Mouse (Mus musculus) heart, adult 2 months (tissue): Measurements from ENCODE around the gene Trim71.

Source experiments
- CTCF ChIP-seq: fragments of 200-600 bp; IDR thresholded peaks from 2 replicates; pipeline ENCODE4 v1.8.1; 2022; ENCODE audit warnings: antibody characterized with exemption, mild to moderate bottlenecking, moderate library complexity
- EP300 ChIP-seq: fragments of 200-500 bp; IDR thresholded peaks from 2 replicates; pipeline ENCODE4 v1.6.1; 2011; ENCODE audit warnings: low read depth, low read length, control low read depth; ENCODE audit not compliant: insufficient read depth
- POLR2A ChIP-seq: fragments of 200-500 bp; IDR thresholded peaks from 2 replicates; pipeline ENCODE4 v1.6.1; 2011; ENCODE audit warnings: mild to moderate bottlenecking, low read depth, low read length, control low read depth; ENCODE audit not compliant: insufficient read depth

DNA sequence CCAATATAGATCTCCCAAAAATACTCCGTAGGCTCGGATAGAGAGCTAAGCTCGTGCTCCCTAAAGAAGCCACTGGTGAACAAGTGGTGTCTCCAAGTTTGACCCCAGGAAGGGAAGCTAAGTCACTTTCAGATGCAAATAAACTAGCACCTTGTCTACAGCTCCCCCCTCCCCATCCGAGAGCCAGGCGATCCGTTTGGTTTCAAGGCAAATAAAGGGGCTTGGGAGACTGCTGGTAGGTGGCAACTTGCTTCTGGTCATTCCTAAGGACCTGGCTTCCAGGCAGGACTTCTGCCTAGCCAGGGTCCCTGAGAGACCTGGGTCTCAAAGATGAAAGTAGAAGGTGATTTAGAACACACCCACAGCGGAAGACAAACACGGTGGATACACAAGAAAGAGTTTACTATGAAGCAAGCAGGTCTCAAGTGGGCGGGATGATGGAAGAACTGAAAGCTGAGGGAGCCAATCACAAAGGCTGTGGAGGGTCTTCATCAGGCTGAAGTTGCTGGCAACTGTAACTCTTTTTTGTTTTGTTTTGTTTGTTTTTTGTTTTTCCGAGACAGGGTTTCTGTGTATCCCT is 7.8 kb downstream of the Trim71 start:
- no peak for TF ChIP-seq EP300
- TF ChIP-seq POLR2A, result no peak
- no peak for TF ChIP-seq CTCF
